Mouse (Mus musculus) embryonic fibroblast, embryonic 13.5 days (primary cell): ENCODE measurements around the gene Rhoc. TPM values are rescaled to one million over a fixed set of nuclear protein-coding genes. Genes with fewer than 3 reads are reported as not detected.
A peak's percentile ranks its signal among the peaks of the same experiment; 100 is the strongest.

ENCODE experiments used
- H3K27ac ChIP-seq: 2 replicates; pipeline ENCODE4 v1.5.1; 2012; ENCODE audit warnings: low read length, control low read depth, inconsistent platforms; ENCODE audit not compliant: insufficient read depth
- H3K4me1 ChIP-seq: 2 replicates; pipeline ENCODE4 v1.6.1; 2011; ENCODE audit warnings: low read length; ENCODE audit not compliant: control insufficient read depth, insufficient read depth
- H3K4me3 ChIP-seq: 2 replicates; pipeline ENCODE4 v1.5.1; 2011; ENCODE audit warnings: mild to moderate bottlenecking, control low read depth, low read length; ENCODE audit not compliant: insufficient read depth
- CTCF ChIP-seq: IDR thresholded peaks from 2 replicates; pipeline ENCODE4 v1.5.1; 2011; ENCODE audit warnings: mild to moderate bottlenecking, control low read depth, low read length, moderate library complexity, borderline replicate concordance; ENCODE audit not compliant: insufficient read depth
- POLR2A ChIP-seq: IDR thresholded peaks from 2 replicates; pipeline ENCODE4 v1.6.1; 2011; ENCODE audit warnings: low read depth, mild to moderate bottlenecking, control low read depth, low read length, moderate library complexity
- polyA plus RNA-seq: library from polyadenylated mRNA; stranded (reverse); fragments of >200 nt; gene quantifications from 2 replicates; pipeline ENCODE4 v1.2.4, GENCODE M21; 2011; ENCODE audit warnings: low read depth; ENCODE audit not compliant: missing spikeins, insufficient read length

The Rhoc gene
- polyA plus RNA-seq, 1 experiment = 439 TPM

DNA sequence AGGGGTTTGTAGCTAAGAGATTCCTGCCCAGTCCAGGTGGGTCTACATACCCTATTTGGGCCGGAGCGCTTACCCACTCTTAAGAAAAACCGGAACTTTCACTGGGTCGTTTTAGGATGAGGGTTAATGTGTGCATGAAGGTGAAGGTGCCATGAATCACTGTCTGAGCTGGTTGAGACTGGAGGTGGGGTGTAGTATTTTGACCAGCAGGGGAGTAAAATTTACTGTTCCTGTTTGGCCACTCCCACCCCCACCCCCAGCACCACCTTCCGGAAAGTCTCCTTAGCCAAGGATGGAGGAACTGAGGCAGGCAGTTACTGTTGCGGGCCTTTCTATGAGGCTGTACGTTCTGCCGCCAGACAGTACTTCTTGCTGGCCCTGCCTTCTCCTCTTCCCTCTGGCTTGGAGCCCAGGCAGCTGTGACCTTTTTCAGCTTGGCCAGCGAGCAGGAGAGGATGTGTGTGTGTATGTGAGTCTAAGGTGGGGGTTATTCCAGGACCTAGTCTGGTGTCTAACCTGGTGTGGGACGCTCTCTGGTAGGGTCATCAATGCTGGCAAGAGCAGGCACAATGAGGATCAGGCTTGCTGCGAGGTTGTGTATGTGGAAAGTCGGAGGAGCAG, 6.0 kb upstream of the Rhoc start:
- Histone ChIP-seq H3K27ac (no peak overlapping the region), H3K4me3 (peak overlapping the region; percentile 53), H3K4me1 (peaks cover 4% of the 10 kb centered on the region; the same call in 1 of the 2 replicates)
- TF ChIP-seq CTCF (no peak), POLR2A (no peak)

- Histone ChIP-seq H3K4me3 (no peak overlapping the region), H3K27ac (no peak overlapping the region), H3K4me1 (peaks cover 4% of the 10 kb centered on the region; the same call in 1 of the 2 replicates)
- no peak for TF ChIP-seq POLR2A
Observed at GRCm38 (mm10) chr3:104783971-104784500, 4.1 kb upstream of the Rhoc start.

DNA sequence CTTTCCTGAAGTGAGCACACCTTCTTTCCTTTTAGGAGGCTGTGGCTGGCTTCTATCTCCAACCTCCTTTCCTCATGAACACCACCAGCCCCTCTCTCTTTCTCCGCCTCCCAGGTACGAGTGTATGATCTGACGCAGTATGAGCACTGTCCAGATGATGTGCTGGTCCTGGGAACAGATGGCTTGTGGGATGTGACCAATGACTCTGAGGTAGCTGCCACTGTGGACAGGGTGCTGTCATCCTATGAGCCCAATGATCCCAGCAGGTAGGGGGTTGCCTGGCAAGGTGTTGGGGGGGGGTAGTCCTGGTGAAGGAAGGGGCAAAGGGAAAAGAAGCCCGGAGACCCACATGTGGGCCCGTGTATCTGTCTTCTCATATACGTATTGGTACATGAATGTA, 2.9 kb upstream of the Rhoc start:
- peaks cover 4% of the 10 kb centered on the region; the same call in 1 of the 2 replicates for H3K4me1 ChIP-seq
- H3K27ac ChIP-seq = no peak overlapping the region
- H3K4me3 ChIP-seq = no peak overlapping the region
- TF ChIP-seq CTCF (no peak), POLR2A (no peak)

DNA sequence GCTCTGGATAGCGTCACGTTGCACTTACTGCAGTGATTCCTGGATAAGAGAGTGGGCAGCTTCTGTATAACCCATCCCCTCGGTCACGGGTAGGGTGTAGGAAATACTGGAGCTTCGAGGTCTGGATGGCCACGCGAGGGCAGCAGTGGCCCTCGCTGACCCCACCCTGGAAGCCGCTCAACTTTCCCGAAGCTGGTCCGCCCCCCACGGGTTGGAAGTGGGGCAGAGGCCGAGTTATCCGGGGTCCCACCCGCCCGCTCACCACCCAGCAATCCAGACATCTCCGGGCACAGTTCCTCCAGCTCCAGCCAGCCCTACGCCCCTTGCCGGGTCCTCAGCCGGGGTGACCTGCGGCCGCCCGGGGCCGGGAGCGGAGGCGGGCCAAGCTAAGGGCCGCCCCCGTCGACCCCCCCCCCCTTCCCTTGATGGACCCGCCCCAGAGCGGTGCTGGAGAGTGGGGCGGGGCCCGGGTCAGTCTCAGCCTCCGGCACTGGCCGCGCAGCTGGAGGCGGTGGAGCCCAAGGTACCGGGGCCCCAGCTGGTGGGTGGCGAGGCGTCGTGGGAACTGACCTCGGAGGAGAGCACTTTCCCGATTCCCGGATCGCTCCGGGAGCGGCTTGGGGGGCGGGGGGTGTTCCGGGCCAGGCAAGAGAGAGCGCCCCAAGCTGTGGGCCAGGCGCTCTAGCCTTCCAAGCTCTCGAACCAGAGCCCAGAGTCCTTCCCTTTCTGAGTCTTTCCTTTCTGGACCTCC, 561 bp downstream of the Rhoc start:
- Histone ChIP-seq H3K27ac (peak overlapping the region; percentile 89), H3K4me1 (peaks cover 15% of the 10 kb centered on the region), H3K4me3 (peak overlapping the region; percentile 99)
- TF ChIP-seq POLR2A (peak; percentile 89), CTCF (peak; percentile 74)

GRCm38 (mm10) chr3:104789312-104789605, 1.1 kb downstream of the Rhoc start:
- no peak; the same call in 1 of the 2 replicates for TF ChIP-seq POLR2A
- no peak for TF ChIP-seq CTCF
- H3K4me1 ChIP-seq = peaks cover 17% of the 10 kb centered on the region
- peak overlapping the region; percentile 89 for H3K27ac ChIP-seq
- H3K4me3 ChIP-seq = peak overlapping the region; percentile 99

DNA sequence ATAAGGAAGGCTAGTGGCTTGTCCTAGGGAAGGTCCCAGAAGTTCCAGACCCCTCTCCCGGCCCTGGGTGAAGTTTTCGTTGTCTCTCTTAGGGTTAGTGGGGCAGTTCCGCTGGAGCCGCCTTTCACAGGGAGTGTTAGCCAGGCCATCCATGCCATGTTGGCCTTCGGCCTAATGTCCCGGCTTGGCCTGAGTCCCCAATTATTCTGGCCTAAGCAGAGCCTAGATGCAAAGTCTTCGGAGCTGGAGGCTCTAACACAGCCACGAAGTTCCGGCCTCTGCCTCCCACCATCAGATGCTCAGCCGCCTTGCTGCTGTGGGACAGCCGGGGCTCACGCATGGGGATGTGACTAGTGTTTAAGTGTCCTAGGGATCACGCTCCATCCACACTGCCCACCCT, 1.6 kb downstream of the Rhoc start:
- Histone ChIP-seq H3K4me3 (peak overlapping the region; percentile 99), H3K4me1 (peaks cover 17% of the 10 kb centered on the region), H3K27ac (peak overlapping the region; percentile 89)
- TF ChIP-seq CTCF (no peak), POLR2A (no peak)

GRCm38 (mm10) chr3:104790401-104790937, 2.3 kb downstream of the Rhoc start:
- TF ChIP-seq POLR2A (peak; percentile 84), CTCF (no peak)
- Histone ChIP-seq H3K4me1 (peaks cover 18% of the 10 kb centered on the region), H3K4me3 (peak overlapping the region; percentile 99), H3K27ac (peak overlapping the region; percentile 89)

- H3K4me1 ChIP-seq = peaks cover 22% of the 10 kb centered on the region
- TF ChIP-seq POLR2A = peak; percentile 3; the same call in 1 of the 2 replicates
- TF ChIP-seq CTCF = no peak
- peak overlapping the region; percentile 89 for H3K27ac ChIP-seq
- peak overlapping the region; percentile 99 for H3K4me3 ChIP-seq
Observed at GRCm38 (mm10) chr3:104791017-104791416, 2.8 kb downstream of the Rhoc start.

- H3K4me1 ChIP-seq = peaks cover 22% of the 10 kb centered on the region
- peak overlapping the region; percentile 99; the same call in 1 of the 2 replicates for H3K4me3 ChIP-seq
- TF ChIP-seq POLR2A = no peak
- no peak for TF ChIP-seq CTCF
- H3K27ac ChIP-seq = no peak overlapping the region
Observed at GRCm38 (mm10) chr3:104791671-104792070, 3.5 kb downstream of the Rhoc start.

DNA sequence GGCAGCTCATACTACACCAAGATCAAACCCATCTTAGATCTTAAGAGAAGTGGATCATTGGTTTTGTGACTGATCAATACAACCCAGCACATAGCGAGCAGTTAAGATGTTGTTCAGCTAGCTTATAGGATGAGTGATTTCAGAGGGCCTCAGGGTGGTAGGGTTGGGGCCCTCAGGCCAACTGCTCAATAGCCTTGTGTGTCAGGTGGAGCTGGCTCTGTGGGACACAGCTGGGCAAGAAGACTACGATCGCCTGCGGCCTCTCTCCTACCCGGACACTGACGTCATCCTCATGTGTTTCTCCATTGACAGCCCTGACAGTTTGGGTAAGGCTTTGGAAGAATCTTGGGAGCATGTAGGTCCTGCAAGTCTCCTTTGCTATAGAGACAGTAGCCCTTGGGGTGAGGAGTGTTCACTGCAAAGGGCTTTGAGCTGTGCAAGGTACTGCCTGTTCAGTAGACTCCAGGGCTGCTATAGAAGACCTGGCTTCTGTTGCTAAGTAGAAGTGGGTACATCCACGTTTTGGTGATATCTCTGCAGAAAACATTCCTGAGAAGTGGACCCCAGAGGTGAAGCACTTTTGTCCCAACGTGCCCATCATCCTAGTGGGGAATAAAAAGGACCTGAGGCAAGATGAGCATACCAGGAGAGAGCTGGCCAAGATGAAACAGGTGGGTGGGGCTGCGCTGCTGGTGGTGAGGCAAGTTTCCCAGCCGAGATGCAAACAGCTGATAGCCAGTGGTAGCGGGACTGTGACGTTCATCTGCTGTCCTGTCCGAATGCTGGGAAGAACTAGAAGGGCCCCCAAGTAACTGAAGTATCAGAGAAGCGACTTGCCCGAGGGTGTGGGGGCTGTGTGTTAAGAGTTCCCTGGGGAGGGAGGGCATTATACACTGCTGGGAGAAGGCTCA, 4.4 kb downstream of the Rhoc start:
- no peak for TF ChIP-seq CTCF
- no peak for TF ChIP-seq POLR2A
- no peak overlapping the region for H3K27ac ChIP-seq
- H3K4me1 ChIP-seq = peaks cover 22% of the 10 kb centered on the region
- H3K4me3 ChIP-seq = no peak overlapping the region
